Mouse (Mus musculus): ENCODE data around the gene Crybg1. TPM values are rescaled to one million over a fixed set of nuclear protein-coding genes. Genes with fewer than 3 reads are reported as not detected.

Gene Crybg1
- polyA plus RNA-seq, 1 experiment from 2014 or later, result 0.62 TPM

DNA sequence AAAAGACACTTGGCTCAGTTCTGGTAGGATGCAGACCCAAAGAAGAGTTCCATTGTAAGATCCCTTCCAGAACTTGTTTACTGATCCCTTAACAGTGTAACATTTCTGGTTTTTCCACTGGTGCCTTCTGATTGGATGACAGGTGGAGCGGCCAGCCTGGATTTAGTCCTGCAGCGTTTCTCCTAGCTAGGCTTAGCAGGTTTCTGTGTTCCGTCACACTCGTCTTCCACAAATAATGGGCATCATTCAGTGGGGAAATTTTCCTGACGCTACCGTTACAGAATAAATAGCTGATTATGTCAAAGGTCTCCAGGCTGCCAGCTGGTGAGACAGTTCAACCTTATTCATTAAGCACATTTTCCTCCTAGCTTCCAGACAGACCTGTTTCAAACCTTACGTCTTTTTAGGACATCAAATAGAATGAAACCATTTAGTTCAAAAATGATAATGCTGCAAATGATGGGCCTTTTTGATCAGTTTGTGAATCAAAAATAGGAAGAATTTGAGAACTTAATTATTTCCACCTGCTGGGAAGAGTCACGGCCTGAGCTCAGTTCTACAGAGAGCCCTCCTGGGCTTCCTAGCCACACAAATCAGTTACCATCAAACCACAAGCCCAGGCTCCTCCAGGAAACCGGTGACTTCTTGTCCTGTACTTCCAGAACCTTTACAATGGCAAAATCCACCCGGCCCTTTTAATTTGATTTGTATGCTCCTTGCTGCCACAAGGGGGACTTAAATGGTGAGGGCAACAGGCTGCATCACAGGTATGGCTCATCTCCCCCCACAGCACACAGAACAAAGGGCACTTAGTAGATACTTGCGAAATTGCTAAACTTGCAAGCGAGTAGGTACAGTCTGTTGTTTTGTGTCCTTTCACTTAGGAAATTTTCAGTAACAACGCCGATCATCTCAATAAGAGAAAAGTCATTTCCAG lies 146.4 kb downstream of the Crybg1 start:
- Histone ChIP-seq H3K4me2 (replicated peaks) (peak overlapping the region; percentile 80), H3K4me1 (replicated peaks) (peaks cover 26% of the 10 kb centered on the region), H3K36me3 (no peaks in the 10 kb centered on the region), H3K4me3 (replicated peaks) (no peak overlapping the region), H3K9ac (no peak overlapping the region), H3K27me3 (replicated peaks) (peaks cover 30% of the 10 kb centered on the region), H3K9me3 (no peaks in the 10 kb centered on the region), H3K27ac (no peak overlapping the region)
- 25% methylated on average over 14 of the region's 14 CpGs for WGBS
- ATAC-seq, result peak; percentile 44; the same call in 1 of the 2 replicates

DNA sequence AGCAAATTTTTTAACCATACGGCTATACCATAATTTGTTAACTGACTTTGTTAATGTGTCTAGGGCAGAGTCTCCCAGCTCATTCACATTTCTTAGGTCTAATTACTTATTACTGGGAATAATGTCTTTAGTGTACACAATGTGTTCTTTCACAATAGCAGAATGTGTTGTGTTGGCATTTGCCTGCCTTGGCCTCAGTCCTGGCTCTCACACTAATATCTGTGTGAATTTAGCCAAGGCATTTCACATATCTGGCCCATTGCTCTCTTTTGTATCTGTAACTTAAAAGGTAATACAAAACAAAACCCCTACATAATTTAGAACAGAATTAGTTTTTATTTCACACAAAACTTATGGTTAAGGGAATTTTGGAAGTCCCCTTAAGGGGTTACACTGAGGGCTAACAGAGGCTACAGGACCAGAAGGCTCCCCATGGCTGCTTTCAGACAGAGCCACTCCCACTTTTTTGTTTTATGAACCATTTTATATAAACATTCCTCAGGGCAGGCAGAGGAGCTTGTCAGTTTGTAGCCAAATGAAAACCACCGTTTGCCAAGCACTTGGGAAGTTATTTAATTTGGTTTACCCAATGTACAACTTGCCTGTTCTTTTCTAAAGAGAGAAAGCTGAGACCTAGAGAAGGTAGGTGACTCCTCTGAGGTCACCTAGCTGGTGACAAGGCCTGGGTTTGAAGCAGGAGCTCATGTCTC lies 148.3 kb downstream of the Crybg1 start:
- Histone ChIP-seq H3K9ac (no peak overlapping the region), H3K4me2 (replicated peaks) (no peak overlapping the region), H3K9me3 (no peaks in the 10 kb centered on the region), H3K27me3 (replicated peaks) (peaks cover 26% of the 10 kb centered on the region), H3K4me3 (replicated peaks) (no peak overlapping the region), H3K36me3 (no peaks in the 10 kb centered on the region), H3K27ac (no peak overlapping the region), H3K4me1 (replicated peaks) (peaks cover 17% of the 10 kb centered on the region; the same call in 1 of the 2 replicates)
- ATAC-seq, result no peak
- WGBS, result 43% methylated on average over 2 of the region's 2 CpGs

DNA sequence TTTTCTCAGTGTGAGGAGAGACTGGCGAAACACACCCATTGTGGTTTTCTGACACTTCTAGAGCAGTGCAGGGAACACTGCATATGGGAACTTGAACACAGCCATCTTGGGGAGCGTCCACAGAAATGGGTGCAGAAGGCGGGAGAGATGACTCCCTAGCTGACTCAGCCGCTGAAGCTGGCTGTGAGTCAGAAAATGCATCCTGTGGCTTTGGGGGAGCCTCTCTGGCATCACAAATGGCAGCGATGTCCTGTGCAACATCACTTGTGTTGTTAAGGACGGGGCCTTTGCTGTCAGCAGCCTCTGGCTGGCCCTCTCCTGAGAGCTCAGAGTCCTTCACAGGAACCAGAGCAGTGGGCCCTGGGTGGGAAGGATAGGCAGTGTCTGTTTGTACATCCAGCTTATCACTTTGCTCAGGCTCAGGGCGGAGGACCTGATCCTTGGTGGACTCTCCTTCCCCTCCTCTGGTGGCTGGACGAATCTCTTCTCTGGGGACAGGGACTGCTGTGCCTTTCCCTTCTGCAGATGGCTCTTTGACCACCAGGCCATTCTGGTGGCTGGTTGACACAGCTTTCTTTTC lies 150.1 kb downstream of the Crybg1 start:
- H3K27ac ChIP-seq, result no peak overlapping the region
- WGBS, result 77% methylated on average over 8 of the region's 8 CpGs
- no peak overlapping the region for H3K4me2 ChIP-seq (replicated peaks)
- H3K4me3 ChIP-seq (replicated peaks), result no peak overlapping the region
- ATAC-seq, result no peak
- H3K9ac ChIP-seq, result no peak overlapping the region
- H3K36me3 ChIP-seq, result no peaks in the 10 kb centered on the region
- H3K27me3 ChIP-seq (replicated peaks), result peaks cover 13% of the 10 kb centered on the region
- peaks cover 7% of the 10 kb centered on the region; the same call in 1 of the 2 replicates for H3K4me1 ChIP-seq (replicated peaks)
- no peaks in the 10 kb centered on the region for H3K9me3 ChIP-seq

DNA sequence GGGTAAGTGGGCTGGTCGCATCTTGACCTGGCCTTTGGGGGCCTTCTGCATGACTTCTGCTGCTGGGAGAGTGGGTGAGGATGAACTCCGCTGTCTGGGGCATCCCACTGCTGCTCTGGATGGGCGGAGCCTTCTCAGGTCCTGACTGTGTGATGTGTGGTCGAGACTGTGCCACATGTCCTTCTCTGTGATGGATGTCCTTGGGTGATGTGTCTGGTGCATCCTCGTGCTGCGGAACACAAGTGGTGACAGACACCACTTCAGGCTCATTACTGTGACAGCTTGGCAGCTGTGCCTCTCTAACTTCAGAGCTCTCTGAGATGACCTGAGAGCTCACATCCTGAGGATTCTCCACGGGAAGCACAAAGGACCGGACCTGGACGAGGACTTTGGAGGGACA lies 150.6 kb downstream of the Crybg1 start:
- WGBS, result 66% methylated on average over 9 of the region's 9 CpGs

DNA sequence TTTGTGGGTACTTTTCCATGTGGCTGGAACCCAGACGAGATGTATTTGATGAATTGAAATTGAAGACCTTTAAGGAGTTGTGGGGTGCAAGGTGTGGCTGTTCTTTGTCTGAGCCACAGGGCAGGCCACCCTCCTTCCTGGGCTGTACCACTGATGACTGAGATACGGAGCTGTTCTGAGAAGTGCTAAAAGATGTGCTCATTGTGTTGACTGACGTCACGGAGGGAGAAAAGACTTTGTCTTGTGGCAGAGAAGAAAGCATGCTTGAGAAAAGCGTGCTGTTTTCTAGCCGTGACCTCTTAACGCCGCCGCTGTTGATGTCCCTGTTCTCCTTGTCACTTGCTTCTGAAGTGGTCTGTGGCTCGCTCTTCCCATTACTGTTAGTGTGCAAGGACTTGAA lies 151.4 kb downstream of the Crybg1 start:
- H3K36me3 ChIP-seq, result no peaks in the 10 kb centered on the region
- 88% methylated on average over 10 of the region's 10 CpGs for WGBS
- ATAC-seq, result no peak
- peaks cover 4% of the 10 kb centered on the region; the same call in 1 of the 2 replicates for H3K27me3 ChIP-seq (replicated peaks)
- H3K27ac ChIP-seq, result no peak overlapping the region
- H3K4me3 ChIP-seq (replicated peaks), result no peak overlapping the region
- no peak overlapping the region for H3K9ac ChIP-seq
- no peak overlapping the region for H3K4me2 ChIP-seq (replicated peaks)
- no peaks in the 10 kb centered on the region for H3K4me1 ChIP-seq (replicated peaks)
- H3K9me3 ChIP-seq, result no peaks in the 10 kb centered on the region

More for the DNA sequence above, 150.6 kb downstream of the Crybg1 start:
- ATAC-seq, result no peak
- H3K9me3 ChIP-seq, result no peaks in the 10 kb centered on the region
- H3K36me3 ChIP-seq, result no peaks in the 10 kb centered on the region
- H3K9ac ChIP-seq, result no peak overlapping the region
- 0 out of 2 replicates have a peak, but pooled peaks cover 2% of the 10 kb centered on the region for H3K4me1 ChIP-seq (replicated peaks)
- H3K4me2 ChIP-seq (replicated peaks), result no peak overlapping the region
- H3K27me3 ChIP-seq (replicated peaks), result peaks cover 9% of the 10 kb centered on the region; the same call in 1 of the 2 replicates
- H3K27ac ChIP-seq, result no peak overlapping the region
- no peak overlapping the region for H3K4me3 ChIP-seq (replicated peaks)

DNA sequence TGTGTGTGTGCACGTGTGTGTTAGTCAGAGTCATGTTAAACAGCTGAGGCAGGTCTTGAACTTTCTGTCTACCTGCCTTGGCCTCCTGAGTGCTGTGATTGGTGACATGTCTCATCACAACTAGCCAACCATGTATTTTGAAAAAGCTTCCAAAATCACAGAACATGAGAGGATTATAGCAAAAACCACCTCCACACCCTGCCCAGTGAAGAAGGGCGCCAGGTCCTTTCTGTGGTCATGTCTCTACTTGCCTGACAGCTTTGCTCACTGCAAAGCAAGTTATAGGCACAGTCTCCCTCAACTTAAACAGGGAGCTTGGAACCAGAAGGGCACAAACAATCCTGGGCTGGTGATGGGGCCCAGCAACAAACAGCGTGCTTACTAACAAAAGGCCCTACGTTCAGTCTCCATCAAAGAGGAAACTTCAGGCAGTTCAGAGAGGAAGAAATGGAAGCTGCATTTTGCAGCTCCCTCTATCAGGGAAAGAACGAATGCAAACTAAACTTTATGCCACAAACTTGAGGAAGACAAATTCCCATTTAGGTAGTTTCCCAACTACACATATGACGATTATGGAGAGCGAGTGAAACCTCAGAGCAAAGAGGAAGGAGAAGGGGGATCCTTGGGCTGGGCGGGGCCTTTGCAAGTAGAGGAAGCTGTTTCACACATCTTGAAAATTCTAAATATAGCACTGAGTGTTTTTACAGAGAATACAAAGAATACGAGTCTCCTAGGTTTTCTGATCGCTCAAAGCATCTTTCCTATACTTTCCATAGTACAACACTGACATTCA lies 152.6 kb downstream of the Crybg1 start:
- H3K4me2 ChIP-seq (replicated peaks), result no peak overlapping the region
- ATAC-seq, result no peak
- 75% methylated on average over 10 of the region's 10 CpGs for WGBS
- no peak overlapping the region for H3K27ac ChIP-seq
- H3K27me3 ChIP-seq (replicated peaks), result no peaks in the 10 kb centered on the region
- no peak overlapping the region for H3K4me3 ChIP-seq (replicated peaks)
- no peaks in the 10 kb centered on the region for H3K9me3 ChIP-seq
- H3K36me3 ChIP-seq, result no peaks in the 10 kb centered on the region
- no peak overlapping the region for H3K9ac ChIP-seq
- H3K4me1 ChIP-seq (replicated peaks), result no peaks in the 10 kb centered on the region

DNA sequence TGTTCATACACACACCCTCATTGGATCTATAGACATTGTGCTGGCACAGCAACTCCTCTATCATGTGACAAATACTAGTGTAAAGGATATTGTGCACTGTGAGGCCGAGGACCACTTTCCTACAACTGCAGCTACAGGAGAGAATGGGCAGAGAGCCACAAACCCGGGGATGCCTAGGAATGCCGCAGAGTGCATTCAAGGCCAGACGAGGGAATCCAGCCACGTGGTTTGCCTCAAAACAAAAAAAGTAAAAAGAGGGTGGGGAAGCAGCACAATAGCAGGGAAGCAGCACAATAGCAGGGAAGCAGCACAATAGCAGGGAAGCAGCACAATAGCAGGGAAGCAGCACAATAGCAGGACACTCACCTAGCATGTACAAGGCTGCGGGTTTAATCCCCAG lies 155.5 kb downstream of the Crybg1 start:
- H3K9me3 ChIP-seq, result no peaks in the 10 kb centered on the region
- H3K27ac ChIP-seq, result no peak overlapping the region
- no peak for ATAC-seq
- H3K27me3 ChIP-seq (replicated peaks), result no peaks in the 10 kb centered on the region
- no peaks in the 10 kb centered on the region for H3K4me1 ChIP-seq (replicated peaks)
- no peak overlapping the region for H3K4me3 ChIP-seq (replicated peaks)
- no peak overlapping the region for H3K4me2 ChIP-seq (replicated peaks)
- H3K9ac ChIP-seq, result no peak overlapping the region
- 36% methylated on average over 6 of the region's 6 CpGs for WGBS
- no peaks in the 10 kb centered on the region for H3K36me3 ChIP-seq

DNA sequence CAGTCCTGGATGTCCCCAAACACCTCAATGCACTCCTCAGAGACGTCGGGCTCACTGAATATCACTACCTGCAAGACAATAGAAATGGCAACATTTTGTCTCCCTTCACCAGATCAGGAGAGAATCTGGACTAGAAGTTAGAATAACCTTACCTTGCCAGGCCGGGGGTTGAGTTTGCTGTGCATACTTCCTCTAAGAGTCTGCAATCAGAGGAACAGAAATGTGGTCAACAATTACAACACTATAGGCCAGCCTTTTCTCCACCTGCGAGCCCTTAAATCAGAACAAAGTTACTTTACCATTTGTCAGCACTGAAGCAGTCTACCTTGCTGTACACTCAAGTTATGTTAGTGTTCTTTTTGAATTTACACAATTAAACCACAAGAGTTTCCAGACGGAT lies 156.1 kb downstream of the Crybg1 start:
- H3K9me3 ChIP-seq, result no peaks in the 10 kb centered on the region
- H3K27me3 ChIP-seq (replicated peaks), result no peaks in the 10 kb centered on the region
- no peak overlapping the region for H3K27ac ChIP-seq
- no peak overlapping the region for H3K9ac ChIP-seq
- no peak overlapping the region for H3K4me3 ChIP-seq (replicated peaks)
- no peaks in the 10 kb centered on the region for H3K36me3 ChIP-seq
- 82% methylated on average over 5 of the region's 5 CpGs for WGBS
- ATAC-seq, result no peak
- H3K4me2 ChIP-seq (replicated peaks), result no peak overlapping the region
- H3K4me1 ChIP-seq (replicated peaks), result no peaks in the 10 kb centered on the region

DNA sequence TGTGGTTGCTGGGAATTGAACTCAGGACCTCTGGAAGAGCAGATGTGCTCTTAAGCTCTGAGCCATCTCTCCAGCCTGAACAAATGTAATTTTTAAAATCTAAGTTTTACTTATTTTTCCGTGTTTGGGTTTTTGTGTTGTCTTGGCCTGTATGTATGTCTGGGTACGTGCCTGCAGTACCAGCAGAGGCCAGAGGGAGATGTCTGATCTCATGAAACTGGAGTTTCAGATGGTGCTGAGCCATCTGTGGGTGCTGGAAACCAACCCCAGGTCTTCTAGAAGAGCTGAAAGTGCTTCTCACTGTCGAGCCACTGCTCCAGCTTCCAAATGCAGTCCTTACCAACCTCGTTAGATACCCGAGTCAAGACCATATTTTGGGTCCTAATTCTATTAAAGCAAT lies 157.4 kb downstream of the Crybg1 start:
- no peaks in the 10 kb centered on the region for H3K27me3 ChIP-seq (replicated peaks)
- H3K4me1 ChIP-seq (replicated peaks), result no peaks in the 10 kb centered on the region
- no peak overlapping the region for H3K4me2 ChIP-seq (replicated peaks)
- WGBS, result 92% methylated on average over 5 of the region's 5 CpGs
- no peak overlapping the region for H3K27ac ChIP-seq
- ATAC-seq, result no peak
- no peak overlapping the region for H3K4me3 ChIP-seq (replicated peaks)
- H3K9me3 ChIP-seq, result no peaks in the 10 kb centered on the region
- H3K9ac ChIP-seq, result no peak overlapping the region
- H3K36me3 ChIP-seq, result no peaks in the 10 kb centered on the region

DNA sequence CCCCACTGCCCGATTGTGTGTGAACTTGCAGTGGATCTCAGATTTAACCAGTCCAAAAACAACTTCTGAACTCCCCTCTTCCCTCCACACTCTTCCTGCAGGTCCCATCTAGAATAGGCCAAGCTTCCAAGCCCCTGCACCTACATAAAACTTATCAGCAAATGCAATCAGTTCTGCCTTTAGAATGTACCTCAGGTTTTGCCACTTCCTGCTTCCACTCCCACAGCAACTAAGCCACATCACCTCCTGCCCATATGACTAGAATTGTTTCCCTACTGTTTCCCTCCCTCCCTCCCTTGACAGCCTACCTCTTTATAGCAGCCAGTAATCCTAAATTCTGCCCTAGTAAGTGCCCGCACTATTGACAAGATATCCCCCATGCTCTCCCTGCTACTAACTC lies 164.8 kb downstream of the Crybg1 start:
- H3K36me3 ChIP-seq, result no peaks in the 10 kb centered on the region
- no peaks in the 10 kb centered on the region for H3K9me3 ChIP-seq
- WGBS, result 86% methylated on average over 2 of the region's 2 CpGs
- no peak overlapping the region for H3K27ac ChIP-seq
- no peak overlapping the region for H3K9ac ChIP-seq
- no peak overlapping the region for H3K4me3 ChIP-seq (replicated peaks)
- H3K4me2 ChIP-seq (replicated peaks), result no peak overlapping the region
- peak; percentile 14; the same call in 1 of the 2 replicates for ATAC-seq
- H3K27me3 ChIP-seq (replicated peaks), result no peaks in the 10 kb centered on the region
- peaks cover 8% of the 10 kb centered on the region for H3K4me1 ChIP-seq (replicated peaks)

DNA sequence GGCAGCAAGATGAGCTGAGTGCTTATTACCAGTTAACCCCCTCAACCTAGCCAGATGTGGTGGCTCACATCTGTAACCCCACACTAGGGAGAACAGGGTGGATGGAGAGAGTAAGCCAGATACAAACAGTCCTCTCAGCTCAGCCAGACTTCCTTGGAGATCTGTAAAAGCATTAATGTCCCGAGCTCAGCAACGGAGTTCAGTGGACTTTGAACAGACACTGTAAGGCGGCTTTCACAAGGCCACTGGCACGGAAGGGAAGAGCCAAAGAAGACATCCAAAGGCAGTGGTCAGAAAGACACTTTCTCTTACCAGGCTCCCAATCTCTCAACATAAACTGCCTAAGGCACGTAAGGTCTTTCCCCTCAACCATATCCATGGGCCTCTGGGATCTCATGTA lies 165.4 kb downstream of the Crybg1 start:
- no peak overlapping the region for H3K27ac ChIP-seq

DNA sequence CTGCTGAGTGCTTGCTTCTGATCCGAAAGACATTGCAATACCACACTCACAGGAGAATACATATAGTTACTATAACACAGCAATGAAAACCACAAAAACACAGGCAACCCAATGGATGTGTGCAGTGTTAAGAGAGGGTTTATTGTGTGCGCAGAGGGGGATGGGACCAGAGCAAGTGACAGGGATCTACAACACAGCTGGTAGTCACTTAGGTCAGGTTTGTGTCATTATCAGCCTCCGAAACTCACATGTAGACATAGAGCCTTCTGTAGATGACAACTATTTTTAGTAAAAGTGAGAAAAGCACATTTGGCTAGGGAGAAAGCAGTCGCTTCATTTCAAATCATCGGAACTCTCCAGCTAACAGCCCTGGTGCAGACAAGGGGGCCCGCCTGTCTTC lies 166.2 kb downstream of the Crybg1 start:
- H3K4me3 ChIP-seq (replicated peaks), result no peak overlapping the region
- H3K4me2 ChIP-seq (replicated peaks), result no peak overlapping the region
- H3K27ac ChIP-seq, result no peak overlapping the region
- H3K9me3 ChIP-seq, result no peaks in the 10 kb centered on the region
- H3K9ac ChIP-seq, result no peak overlapping the region
- no peaks in the 10 kb centered on the region for H3K36me3 ChIP-seq
- H3K4me1 ChIP-seq (replicated peaks), result peaks cover 8% of the 10 kb centered on the region
- WGBS, result 86% methylated on average over 6 of the region's 6 CpGs
- no peak for ATAC-seq
- H3K27me3 ChIP-seq (replicated peaks), result no peaks in the 10 kb centered on the region

More for the DNA sequence above, 165.4 kb downstream of the Crybg1 start:
- Histone ChIP-seq H3K27me3 (replicated peaks) (no peaks in the 10 kb centered on the region), H3K36me3 (no peaks in the 10 kb centered on the region), H3K9ac (no peak overlapping the region), H3K4me1 (replicated peaks) (peaks cover 8% of the 10 kb centered on the region), H3K4me3 (replicated peaks) (no peak overlapping the region), H3K4me2 (replicated peaks) (no peak overlapping the region), H3K9me3 (no peaks in the 10 kb centered on the region)
- peak; percentile 68 for ATAC-seq
- WGBS, result 66% methylated on average over 5 of the region's 5 CpGs
